Mouse (Mus musculus): ENCODE measurements around the gene Jmjd6. TPM values are rescaled to one million over a fixed set of nuclear protein-coding genes. Genes with fewer than 3 reads are reported as not detected.

The Jmjd6 gene
- 6.2 TPM for polyA plus RNA-seq (2014; fragmentation: Illumina TruSeq; extraction: RNeasy Lipid Tissue Mini Kit (QIAGEN cat#74804); ENCODE audit: low replicate concordance)

DNA sequence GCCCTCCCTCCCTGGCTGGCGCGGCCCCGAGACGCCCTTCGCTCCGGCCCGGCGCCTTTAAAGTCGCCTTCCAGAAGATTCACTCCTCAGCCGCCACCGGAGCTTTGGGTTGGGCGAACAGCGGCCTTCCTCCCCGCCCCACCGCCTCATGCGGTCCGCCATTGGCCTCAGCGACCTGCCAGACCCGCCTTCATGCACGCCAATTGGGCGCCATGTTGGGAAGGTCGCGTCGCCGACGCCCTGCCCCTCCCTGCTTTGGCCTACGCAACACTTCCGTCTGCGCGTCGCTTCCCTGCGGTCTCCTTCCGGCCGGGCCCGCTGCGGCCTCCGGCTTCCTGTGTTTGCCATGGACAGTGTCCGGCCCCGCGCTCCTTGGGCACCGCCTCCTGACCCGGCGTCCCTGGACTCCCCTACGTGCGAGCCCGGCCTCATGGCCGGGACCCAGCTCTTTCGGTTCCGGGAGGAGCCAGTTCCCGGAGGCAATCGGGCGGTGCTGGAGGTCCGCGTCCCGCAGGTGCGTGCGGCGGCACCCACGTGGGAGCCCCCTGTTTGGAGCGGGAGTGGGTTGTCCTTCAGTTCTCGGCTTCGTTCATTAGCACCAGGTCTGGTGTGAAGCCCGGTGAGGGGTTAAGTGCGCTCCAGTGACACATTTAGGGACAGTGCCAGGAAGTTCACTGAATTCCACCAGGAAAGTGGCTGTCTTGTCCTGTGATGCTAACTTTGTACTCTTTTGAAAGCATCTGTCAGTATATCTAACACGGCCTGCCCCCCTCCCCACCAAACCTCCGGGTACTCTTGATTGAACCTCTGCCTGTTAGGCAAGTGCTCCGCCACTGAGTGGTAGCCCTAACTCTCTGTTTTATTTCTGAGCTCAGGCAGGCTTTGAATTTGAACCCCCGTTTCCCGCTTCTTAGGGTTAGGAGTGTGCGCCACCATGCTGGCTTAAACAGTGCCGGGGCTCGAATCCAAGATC is at the start of gene Jmjd6, which contains the start of gene Mettl23:
Gene Jmjd6, minus strand, starts transcription at position 189 of the 973 bp plus-strand sequence.
Gene Mettl23, plus strand, starts transcription at position 18 of the 973 bp plus-strand sequence.

DNA sequence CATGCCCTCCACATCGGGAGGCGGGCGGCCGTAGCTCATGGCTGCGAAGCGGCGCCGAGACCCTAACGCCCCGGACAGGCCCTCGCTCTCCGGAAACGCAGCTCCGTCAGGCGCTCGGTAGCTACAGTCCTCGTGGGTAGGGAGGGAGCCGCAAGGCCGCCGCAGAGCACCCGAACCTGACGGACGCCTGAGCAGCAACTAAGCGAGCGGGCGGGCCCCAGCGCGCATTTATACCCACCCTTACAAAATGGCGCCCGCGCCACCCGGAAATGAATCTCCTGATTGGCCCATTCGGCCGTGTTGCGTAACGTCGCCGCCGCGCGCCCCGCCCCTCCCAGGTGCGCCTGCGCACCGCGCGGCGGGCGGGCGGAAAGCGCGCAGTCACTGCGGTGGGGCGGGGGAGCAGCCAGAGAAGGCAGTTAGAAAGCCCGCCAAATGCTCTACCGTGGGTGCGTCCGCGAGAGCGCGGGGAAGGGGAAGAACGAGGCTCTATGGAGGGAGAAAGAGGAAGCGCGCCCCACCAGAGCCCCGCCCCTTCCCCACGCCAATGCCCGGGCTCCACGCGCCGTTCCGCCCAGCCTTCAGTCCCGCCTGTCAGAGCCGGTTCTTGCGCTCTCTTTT is 9.8 kb upstream of the Jmjd6 start, which contains the start of gene Srsf2:
Gene Srsf2, minus strand, starts transcription at position 204 of the 621 bp plus-strand sequence.

DNA sequence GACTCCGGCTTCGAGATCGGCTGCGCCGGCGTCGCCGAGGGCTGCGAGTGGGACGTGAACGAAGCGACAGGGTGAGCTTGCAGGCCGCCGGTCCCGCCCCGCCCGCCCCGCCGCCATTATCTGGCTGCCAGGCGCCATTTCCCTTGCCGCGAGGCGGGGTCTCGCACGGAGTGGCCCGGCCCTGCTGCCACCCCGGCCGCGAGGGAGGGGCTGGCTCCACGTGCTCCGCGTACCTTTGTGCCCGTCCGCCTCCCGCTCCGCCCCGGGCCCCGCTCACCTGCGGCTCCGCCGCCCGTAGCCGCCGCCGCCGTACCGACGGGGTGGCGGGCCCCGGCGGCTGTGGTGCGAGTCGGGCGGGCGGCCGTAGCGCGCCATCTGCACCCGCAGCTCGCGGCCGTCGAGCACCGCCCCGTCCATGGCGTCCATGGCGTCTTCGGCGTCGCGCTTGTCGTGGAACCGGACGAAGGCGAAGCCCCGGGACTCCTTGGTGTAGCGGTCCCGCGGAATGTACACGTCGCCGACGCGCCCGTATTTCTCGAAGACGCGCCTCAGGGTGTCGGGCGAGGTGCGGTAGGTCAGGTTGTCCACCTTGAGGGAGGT is 9.1 kb upstream of the Jmjd6 start, which contains the start of gene Mfsd11:
Gene Mfsd11, plus strand, starts transcription at position 150 of the 600 bp plus-strand sequence.

DNA sequence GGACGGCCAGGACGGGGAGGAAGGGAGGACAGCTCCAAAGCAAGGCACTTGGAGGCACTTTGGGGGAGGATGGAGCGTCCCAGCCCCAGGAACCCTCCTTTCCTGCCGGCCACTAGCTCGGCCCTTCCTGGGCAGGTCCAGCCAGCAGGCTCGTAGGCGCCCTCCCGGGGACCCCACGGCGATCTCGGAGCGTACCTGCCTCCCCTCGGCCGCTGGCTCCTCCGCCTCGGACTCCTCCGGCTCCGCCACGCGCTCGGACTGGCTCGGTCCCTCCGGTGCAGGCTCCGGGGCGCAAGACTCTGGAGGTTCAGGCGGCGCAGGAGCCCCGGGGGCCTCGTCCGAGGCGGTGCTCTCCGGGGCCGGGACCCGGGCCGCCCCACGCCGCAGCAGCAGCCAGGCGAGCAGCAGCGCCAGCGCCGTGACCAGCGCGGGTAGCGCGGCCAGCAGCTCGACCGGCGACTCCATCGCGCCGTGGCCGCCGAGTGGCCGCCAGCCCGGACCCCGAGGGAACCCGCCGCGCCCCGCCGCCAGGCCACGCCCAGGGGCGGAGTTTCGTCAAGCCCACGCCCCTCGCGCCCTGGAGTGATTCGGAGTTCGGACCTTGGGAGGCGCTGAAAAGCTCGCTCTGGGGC is 15.6 kb downstream of the Jmjd6 start, which contains the start of gene Mxra7:
Gene Mxra7, minus strand, starts transcription at position 513 of the 632 bp plus-strand sequence.

Other genes starting within 250 kb of the Jmjd6 start
- gene Rhbdf2, start 216.4 kb downstream of the Jmjd6 start, polyA plus RNA-seq (2014; fragmentation: Illumina TruSeq; extraction: RNeasy Lipid Tissue Mini Kit (QIAGEN cat#74804); ENCODE audit: low replicate concordance) = not detected
- not detected for gene Prcd, start 189.9 kb downstream of the Jmjd6 start, polyA plus RNA-seq (2014; fragmentation: Illumina TruSeq; extraction: RNeasy Lipid Tissue Mini Kit (QIAGEN cat#74804); ENCODE audit: low replicate concordance)
- gene Cygb, start 189.1 kb downstream of the Jmjd6 start, polyA plus RNA-seq (2014; fragmentation: Illumina TruSeq; extraction: RNeasy Lipid Tissue Mini Kit (QIAGEN cat#74804); ENCODE audit: low replicate concordance) = 0.22 TPM
- not detected for gene St6galnac1, start 67.9 kb downstream of the Jmjd6 start, polyA plus RNA-seq (2014; fragmentation: Illumina TruSeq; extraction: RNeasy Lipid Tissue Mini Kit (QIAGEN cat#74804); ENCODE audit: low replicate concordance)
- gene Mxra7, start 15.4 kb downstream of the Jmjd6 start, polyA plus RNA-seq (2014; fragmentation: Illumina TruSeq; extraction: RNeasy Lipid Tissue Mini Kit (QIAGEN cat#74804); ENCODE audit: low replicate concordance) = 5.2 TPM
- gene Mettl23, start 171 bp downstream of the Jmjd6 start, polyA plus RNA-seq (2014; fragmentation: Illumina TruSeq; extraction: RNeasy Lipid Tissue Mini Kit (QIAGEN cat#74804); ENCODE audit: low replicate concordance) = 46.3 TPM
- gene Mfsd11, start 9.0 kb upstream of the Jmjd6 start, polyA plus RNA-seq (2014; fragmentation: Illumina TruSeq; extraction: RNeasy Lipid Tissue Mini Kit (QIAGEN cat#74804); ENCODE audit: low replicate concordance) = 24.8 TPM
- 683 TPM for gene Srsf2, start 9.6 kb upstream of the Jmjd6 start, polyA plus RNA-seq (2014; fragmentation: Illumina TruSeq; extraction: RNeasy Lipid Tissue Mini Kit (QIAGEN cat#74804); ENCODE audit: low replicate concordance)
- not detected for gene Mgat5b, start 75.4 kb upstream of the Jmjd6 start, polyA plus RNA-seq (2014; fragmentation: Illumina TruSeq; extraction: RNeasy Lipid Tissue Mini Kit (QIAGEN cat#74804); ENCODE audit: low replicate concordance)

Measured in small intestine, adult 10 weeks (tissue).